Mouse (Mus musculus) mature B cell (primary cell): Measurements from ENCODE around the gene Tbc1d24.
"Not testable (repeated sequence)": the region's sequence is repeated elsewhere in the genome, so short reads cannot be mapped to it uniquely, and the experiment has no call there.

Source experiments
- in situ Hi-C: fragments of 300-500 bp; cut with MboI; formaldehyde crosslinking; loops from 2 replicates; pipeline ENCODE4 v1.14.3; 2019

Tbc1d24 gene

GRCm38 (mm10) chr17:24149421-24149820 lies 55.9 kb downstream of the Tbc1d24 start:
- in situ Hi-C loops = no loop called here

GRCm38 (mm10) chr17:24142897-24143296 lies 62.5 kb downstream of the Tbc1d24 start:
- in situ Hi-C loops = no loop called here

- in situ Hi-C loops = no loop called here
Measured at GRCm38 (mm10) chr17:24141425-24141920, 63.9 kb downstream of the Tbc1d24 start.

- in situ Hi-C loops = no loop called here
Measured at GRCm38 (mm10) chr17:24140845-24141424, 64.4 kb downstream of the Tbc1d24 start.

GRCm38 (mm10) chr17:24139968-24140367 lies 65.4 kb downstream of the Tbc1d24 start:
- in situ Hi-C loops = no loop called here

- in situ Hi-C loops = no loop called here
Measured at GRCm38 (mm10) chr17:24139256-24139655, 66.1 kb downstream of the Tbc1d24 start.

GRCm38 (mm10) chr17:24137226-24137880 lies 68.0 kb downstream of the Tbc1d24 start:
- in situ Hi-C loops = no loop called here

GRCm38 (mm10) chr17:24134062-24134461 lies 71.3 kb downstream of the Tbc1d24 start:
- in situ Hi-C loops = no loop called here

GRCm38 (mm10) chr17:24132919-24133318 lies 72.4 kb downstream of the Tbc1d24 start:
- in situ Hi-C loops = not testable (repeated sequence)

GRCm38 (mm10) chr17:24131570-24131969 lies 73.8 kb downstream of the Tbc1d24 start:
- in situ Hi-C loops = no loop called here

GRCm38 (mm10) chr17:24129246-24129645 lies 76.1 kb downstream of the Tbc1d24 start:
- in situ Hi-C loops = not testable (repeated sequence)

GRCm38 (mm10) chr17:24127592-24127991 lies 77.8 kb downstream of the Tbc1d24 start:
- in situ Hi-C loops = no loop called here

GRCm38 (mm10) chr17:24126801-24127200 lies 78.6 kb downstream of the Tbc1d24 start:
- in situ Hi-C loops = no loop called here
